Mouse (Mus musculus) left cerebral cortex, postnatal 4 days (tissue): Measurements from ENCODE around the gene Rab25. TPM values are rescaled to one million over a fixed set of nuclear protein-coding genes. Genes with fewer than 3 reads are reported as not detected.
A peak's percentile ranks its signal among the peaks of the same experiment; 100 is the strongest.

ENCODE experiments used
- DNase-seq: peaks from one replicate; pipeline ENCODE4 v3.0.0-alpha.2; 2022
- intact Hi-C: fragments of 180-260 bp; cut with DNase I; formaldehyde crosslinking; loops from one replicate; pipeline ENCODE4 v1.15.1; 2025
- total RNA-seq, 2 experiments: library from RNA; stranded (reverse); gene quantifications; 2 replicates each; pipeline ENCODE4 v1.2.3; 2021

The Rab25 gene
- total RNA-seq, 2 experiments from 2014 or later = 0.83 TPM; not detected in 1

DNA sequence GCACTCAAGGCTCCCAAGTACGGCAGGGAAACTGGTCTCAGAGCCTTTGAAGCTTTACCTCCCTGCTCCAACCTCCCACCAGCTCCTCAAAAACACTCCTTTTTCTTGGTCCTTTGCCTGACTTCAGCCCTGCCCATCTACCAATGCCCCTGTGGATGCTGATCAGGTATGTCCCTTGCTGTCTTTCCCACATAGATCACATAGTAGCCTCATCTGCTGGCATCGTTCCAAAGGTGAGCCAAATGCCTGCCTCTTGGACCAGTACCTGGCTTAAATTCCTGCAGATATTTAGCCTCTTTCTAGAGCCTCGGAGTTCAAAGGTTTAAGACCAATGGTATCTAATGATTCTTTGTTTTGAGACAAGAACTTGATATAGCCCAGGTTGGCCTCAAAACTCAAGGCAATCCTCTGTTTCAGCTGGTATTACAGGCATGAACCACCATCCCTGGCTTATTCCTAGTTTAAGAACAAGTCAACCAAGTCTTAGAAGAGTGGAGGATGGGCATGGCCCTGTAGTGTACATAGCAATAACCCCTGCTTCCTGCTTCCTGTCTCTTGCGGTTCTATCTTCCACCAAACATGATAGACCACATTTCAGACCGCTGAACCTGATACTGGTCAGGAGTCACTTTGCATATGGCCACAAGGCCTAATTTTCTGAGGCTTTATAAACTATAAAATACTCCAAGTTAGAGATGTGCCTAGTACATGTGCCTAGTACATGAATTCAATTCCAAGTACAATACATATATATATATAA, 4.3 kb downstream of the Rab25 start:
- no peak for DNase-seq

DNA sequence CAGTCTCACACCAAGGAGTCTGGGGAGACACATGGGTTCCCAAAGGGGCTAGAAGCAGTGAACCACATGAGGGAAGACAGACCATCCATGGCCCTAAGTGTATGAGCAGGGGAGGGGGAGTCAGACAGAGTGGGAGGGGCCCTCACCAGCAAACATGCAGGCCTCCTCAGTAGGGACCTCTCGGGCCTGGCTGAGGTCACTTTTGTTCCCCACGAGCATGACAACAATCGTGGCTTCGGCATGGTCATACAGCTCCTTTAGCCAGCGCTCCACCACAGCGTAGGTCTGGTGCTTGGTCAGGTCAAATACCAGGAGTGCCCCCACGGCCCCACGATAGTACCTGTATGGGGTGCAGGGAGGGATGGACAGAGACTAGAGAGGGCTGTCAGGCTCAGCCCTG, 4.9 kb downstream of the Rab25 start:
- intact Hi-C loops = no loop called here
- DNase-seq = no peak

More for the DNA sequence above, 4.3 kb downstream of the Rab25 start:
- intact Hi-C loops = no loop called here

DNA sequence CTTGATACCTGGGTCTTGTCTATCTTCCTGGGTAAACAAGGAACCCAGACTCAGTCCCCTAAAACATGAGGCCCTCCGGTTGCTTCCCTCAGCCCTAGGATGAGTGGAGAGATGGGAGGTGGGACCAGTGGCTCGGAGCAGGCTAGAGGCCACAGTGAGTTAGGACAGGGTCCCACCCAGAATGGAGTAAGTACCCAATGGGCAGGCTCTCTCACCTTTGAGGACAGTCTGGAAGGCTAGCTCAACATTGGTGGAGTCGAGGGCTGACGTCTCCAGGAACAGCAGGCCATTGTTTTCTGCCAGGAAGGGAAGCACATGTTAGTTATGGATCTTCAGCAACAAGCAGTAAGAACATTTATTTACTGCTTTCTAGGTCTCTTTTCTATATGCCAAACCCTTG, 5.6 kb downstream of the Rab25 start:
- intact Hi-C loops = no loop called here
- no peak for DNase-seq

DNA sequence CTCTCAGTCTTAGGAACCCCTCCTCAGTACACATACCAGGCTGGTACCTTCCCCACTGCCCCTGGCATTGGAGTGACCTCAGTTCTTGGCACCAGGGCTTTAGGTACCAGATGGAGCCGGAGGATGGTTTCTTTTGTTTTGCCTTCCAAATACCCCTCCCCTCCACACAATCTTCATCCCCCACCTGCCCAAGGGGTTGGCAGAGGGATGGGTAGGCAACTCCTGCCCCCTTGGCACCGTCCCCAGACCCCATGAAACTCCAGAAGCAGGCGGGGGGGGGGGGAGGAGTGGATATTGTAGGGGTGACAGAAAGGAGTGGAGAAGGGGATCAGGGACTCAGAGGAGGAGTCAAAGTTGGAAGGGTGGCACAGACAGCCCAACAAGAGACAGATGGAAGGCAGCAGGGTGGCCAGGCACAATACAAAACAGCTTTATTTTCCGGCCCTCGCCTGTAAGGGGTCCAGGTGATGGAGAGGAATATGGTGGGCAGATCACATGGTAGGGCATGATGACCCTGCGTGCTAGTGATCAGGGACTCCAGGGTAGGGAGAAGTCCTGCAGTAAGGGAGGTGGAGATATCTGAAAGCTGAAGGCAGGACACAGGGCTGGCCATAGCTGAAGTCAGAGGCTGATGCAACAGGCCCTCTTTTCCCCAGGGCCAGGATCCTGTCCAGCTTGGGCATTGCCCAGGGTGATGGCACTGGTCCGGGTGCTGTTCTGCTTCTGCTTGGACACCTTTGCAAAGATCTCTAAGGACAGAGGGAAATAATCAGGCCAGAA, 6.3 kb downstream of the Rab25 start:
- intact Hi-C loops = no loop called here
- peak; percentile 96 for DNase-seq

DNA sequence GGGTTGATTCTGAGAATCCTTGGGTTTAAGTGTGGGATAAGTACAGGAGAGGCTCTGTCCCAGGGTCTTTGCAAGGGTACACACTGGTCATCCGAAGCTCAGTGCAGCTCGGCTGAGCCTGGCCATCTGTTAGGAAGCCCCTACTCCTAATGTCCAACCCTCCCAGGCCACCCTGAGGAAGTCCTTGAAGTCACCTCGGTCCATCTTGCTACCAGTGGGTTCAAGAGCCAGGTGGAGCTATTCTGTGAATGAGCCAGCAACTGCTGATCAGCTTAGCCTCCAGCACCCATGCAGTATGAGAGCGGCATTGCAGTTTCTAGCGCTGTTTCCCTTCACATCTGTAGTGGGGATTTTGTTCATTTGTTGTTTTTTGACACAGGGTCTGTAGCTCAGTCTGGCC, 8.0 kb downstream of the Rab25 start:
- no peak for DNase-seq
- intact Hi-C loops = no loop called here

DNA sequence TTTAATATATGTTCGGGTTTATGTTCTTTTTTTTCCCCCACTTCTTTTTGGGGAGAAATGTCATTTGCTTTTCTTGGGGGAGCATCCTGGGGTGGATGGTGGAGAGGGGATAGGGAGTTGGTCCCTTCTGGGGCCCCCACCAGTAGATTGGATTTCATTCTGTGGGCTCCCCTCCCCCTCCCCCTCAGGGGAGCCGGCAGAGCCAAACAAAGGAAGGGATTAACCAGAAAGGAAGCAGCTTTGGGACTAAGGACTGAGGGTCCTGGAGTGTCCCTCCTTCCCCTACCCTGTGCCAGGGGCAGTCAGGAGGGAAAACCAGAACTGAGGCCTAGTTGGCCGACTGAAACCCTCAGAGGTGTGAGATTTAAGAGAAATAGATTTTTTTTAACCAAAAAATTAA, 8.7 kb downstream of the Rab25 start:
- intact Hi-C loops = no loop called here
- DNase-seq = peak; percentile 70

DNA sequence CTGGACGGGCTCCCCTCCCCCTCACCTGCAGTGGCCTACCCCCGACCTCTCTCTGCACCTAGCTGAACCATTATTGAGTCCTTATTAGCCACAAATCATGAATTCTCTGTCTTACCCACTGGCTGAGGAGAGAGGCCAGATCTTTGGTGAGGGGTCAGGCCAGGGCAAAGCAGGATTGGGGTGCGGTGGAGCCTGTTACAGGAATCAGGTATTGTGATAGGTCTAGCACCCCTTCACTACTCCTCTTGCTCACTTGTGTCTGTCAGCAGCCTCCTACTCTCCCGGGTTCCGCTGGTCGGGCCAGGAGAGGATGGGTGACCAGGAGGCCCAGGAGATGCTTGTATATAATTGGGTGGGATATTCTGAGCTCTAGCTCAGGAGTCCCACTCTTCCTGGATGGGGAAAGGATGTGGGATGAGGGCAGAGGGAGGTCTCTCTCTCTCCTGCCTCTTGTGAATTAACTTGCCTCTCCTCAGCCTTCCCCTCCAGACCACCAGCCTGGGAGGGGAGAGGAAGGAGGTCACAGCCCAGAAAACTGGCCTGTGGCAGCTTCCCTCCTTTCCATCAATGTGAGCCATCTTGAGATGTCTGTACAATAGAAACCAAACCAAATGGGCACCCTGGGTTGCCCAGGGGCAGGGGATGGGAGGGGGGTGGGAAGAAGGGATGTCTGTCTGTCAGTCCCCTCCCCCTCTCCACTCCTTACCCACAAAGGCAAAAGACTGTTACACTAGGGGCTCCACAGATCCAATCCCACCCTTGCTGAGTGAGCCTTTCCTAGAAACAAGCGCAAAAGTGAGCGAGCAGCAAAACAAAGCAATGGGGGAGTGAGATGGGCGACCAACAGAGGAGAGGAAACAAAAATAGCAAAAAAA, 9.6 kb downstream of the Rab25 start:
- no peak for DNase-seq
- intact Hi-C loops = no loop called here

DNA sequence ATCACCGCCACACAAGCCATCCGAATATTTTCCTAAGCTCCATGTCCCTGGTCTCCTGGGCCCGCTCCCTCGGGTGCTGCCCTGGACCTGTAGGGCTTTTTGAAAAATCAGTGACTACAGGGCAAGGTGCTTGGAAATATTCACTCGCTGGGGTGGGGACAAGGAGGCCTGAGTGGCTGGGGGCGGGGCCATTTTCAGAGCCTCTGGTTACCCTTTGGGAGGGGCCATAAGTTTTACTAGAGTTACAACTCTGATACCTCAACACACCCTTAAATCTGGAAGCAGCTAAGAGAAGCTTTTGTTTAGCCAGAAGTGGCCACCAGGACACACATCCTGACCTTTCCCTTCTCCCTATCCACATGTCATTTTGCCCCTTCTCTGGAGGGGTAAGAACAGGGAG, 11.0 kb downstream of the Rab25 start:
- DNase-seq = no peak
- intact Hi-C loops = no loop called here

DNA sequence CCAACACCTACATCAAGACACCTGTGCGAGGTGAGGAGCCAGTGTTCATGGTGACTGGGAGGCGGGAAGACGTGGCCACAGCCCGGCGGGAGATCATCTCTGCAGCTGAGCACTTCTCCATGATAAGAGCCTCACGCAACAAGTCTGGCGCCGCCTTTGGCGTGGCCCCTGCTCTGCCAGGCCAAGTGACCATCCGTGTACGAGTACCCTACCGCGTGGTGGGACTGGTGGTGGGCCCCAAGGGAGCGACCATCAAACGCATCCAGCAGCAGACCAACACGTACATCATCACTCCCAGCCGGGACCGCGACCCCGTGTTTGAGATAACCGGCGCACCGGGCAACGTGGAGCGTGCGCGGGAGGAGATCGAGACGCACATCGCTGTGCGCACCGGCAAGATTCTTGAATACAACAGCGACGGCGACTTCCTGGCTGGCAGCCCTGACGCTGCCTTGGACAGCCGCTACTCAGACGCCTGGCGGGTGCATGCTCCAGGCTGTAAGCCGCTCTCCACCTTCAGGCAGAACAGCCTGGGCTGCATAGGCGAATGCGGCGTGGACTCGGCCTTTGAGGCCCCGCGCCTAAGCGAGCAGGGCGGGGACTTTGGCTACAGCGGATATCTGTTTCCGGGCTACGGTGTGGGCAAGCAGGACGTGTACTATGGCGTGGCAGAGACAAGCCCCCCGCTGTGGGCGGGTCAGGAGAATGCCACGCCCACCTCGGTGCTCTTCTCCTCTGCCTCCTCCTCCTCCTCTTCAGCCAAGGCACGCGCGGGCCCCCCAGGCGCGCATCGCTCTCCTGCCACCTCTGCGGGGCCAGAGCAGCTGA, 11.8 kb downstream of the Rab25 start:
- peak; percentile 68 for DNase-seq
- intact Hi-C loops = no loop called here

DNA sequence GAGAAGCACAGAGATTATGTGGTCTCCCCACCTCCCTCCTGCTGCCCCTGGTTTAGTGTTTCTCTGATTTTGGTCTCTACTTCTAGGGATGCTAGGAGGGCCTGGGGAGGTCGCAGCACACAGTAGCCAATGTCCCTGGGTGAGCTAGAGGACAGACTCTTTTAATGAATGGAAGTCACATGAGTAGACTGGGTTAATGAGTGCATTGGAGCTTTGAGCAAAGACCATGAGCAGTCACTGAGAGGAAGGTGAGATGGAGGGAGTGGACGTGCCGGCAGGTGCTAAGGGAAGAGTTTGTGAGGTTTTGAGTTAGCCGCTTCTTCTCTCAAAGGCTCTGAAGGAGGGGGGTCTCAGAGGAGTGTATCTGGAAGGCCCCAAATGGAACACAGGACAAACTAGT, 12.6 kb downstream of the Rab25 start:
- intact Hi-C loops = no loop called here

DNA sequence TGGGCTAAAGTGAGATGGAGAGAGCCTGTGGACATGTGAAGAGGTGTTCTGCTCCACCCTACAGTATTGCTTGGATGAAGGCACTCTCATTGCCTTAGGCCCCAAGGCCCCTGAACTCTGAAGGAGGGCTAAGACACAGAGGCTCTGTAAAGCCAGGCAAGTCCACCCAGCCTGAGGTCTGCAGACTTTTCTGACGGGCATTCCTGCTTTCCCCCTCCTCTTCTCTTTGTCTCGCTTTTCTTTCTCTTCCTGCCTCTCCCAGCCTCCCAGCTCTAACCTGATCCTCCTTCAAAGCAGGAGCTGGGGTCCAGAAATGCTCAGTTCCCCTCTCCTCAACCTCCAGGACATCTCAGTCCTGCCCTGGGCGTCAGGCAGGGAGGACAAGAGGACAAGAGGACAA, 13.1 kb downstream of the Rab25 start:
- no peak for DNase-seq
- intact Hi-C loops = no loop called here

More for the DNA sequence above, 12.6 kb downstream of the Rab25 start:
- DNase-seq = no peak

DNA sequence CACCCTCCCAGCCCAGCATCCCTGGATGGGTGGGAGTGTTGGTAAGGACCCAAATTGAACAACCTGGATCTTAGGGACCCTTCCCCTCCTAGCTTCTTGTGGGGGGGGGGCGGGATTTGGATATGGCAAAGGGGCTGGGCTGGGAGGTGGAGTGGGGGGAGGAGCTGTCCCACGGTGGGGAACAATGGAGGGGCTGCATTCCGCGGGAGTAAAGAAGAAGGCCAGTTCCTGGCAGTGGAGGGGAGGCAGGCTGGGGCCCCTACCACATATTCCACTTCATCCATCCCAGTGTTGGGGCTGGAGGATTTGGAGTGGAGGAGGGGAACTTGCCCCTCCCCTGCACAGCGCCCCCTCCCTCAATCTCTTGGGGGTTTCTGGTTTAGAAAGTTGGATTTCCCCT, 14.4 kb downstream of the Rab25 start:
- no peak for DNase-seq
- intact Hi-C loops = no loop called here

DNA sequence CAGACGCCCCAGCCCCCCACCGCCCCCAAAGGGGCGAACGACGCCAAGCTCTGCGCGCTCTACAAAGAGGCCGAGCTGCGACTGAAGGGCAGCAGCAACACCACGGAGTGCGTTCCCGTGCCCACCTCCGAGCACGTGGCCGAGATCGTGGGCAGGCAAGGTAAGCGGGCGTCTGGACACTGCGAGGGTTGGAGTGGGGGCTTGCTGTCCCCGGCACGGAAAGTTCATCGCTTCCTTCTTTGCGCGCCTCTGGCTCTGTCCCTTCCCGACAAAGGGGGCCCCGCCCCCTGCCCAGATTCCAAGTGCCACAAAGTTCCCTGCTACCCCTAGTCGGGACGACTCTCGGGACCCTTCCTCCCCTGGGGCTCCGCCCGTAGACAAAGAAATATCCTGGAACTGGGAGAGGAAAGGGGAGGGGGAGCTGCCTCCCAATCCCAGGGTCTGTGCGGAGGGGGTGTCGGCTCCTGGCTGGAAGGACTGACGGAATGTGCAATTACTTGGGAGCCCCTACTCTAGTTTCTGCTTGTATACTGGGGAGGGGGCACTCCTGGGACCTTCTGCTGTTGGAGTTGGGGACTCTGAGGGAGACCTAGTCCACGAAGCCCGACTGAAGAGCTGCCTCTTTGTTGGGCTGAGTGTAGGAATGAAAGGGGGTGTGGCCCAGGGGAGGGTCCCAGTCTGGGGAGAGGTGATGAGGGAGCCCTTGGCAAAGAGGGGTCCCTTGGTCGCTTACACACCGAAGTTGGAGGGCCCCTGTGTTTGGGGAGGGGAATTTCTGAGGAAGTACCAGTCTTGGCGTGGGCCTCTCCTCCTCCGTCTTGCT, 15.2 kb downstream of the Rab25 start:
- peak; percentile 59 for DNase-seq
- intact Hi-C loops = no loop called here

DNA sequence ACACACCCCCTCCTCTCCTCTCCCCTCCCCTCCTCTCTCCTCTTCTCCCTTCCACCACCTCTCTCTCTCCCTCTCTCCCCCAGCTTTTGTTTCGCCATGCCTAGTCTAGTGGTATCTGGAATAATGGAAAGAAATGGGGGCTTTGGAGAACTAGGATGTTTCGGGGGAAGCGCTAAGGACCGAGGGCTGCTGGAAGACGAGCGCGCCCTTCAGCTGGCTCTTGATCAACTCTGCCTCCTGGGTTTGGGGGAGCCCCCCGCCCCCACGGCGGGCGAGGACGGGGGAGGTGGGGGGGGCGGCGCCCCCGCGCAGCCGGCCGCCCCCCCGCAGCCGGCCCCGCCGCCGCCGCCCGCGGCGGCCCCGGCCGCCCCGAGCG, 15.8 kb downstream of the Rab25 start, which contains the start of gene Mex3a:
Gene Mex3a (plus strand): TSS at position 97 of the 376 bp plus-strand sequence.
- intact Hi-C loops = no loop called here
- DNase-seq = peak; percentile 33

DNA sequence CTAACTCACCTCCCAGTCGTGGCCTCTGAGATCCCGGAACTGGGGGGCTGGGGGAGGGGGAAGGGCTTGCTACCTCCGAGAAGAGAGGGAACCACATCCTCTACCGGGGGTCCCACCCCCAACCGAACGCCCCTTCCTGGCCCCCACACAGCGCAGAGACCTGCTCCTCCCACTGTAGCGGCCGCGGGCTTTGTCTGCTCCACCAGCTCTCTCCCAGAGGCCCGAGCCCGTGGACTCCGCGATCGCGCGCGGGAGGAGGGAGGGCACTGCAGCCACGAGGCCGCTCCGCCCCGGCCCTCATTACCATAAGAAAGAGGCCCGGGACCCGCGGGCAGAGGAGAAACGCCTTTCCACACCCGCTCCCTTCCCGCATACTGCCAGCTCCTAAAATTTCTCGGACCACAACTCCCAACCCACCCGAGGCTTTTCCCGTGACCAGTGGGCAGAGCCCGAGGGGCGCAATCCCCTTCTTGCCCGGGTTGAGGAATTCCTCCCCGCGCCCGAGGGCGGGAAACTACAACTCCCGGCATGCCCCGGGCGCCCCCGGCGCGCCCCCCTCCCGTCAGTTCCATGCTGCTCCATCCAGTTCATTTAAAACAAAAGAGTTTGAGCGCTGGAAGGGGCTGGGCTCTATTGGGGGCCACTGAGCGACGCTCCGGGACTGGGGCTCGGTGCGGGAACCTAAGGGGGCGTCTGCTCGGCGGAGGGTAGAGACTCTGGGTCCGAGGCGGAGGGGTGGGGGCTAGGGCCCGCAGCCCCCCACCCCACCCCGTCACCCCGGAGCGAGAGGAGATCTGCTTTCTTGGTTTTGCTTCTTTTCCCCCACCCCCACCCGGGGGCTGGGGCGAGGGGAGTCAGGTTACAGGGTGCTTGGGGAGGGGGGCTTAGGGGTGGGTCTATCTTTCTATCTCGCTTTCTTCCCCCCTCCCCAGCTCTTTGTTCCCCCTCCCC, 16.5 kb downstream of the Rab25 start:
- peak; percentile 95 for DNase-seq
- intact Hi-C loops = no loop called here

DNA sequence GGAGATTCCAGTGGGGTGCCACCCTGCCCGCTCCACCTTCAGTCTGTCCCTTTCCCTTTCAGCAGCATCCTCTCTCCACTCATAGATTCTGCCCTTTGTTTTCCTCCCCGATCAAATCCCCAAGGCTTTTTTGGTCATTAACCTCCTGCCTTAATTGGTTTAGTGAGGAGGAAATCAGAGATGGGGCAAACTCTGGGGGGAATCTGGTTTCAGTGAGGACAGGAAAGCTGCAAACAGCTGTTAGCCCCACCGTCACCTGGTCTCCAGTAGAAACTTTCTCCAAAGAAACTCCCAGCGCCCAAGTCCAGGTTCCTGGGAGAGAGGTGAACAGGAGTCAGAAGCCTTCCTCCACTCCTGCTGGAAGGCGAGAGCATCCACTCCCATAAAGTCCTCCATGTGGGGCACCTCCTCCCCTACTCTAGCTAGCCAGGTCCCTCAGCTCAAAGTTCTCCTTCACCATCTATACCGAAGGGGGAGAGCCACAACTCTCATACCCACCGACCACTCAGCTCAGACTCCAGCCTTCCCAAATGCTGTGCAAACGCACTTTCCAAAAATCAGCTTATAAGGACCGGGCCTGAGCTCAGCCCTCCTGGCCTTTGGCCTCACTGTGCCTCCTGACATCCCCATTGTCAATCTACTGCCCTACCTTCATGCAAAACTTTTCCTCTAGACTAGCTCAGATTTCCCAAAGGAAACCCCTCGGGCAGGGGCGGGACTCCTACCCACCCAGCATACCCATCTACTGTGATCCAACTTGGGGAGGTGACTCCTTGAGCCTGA, 17.8 kb downstream of the Rab25 start:
- intact Hi-C loops = no loop called here
- no peak for DNase-seq

DNA sequence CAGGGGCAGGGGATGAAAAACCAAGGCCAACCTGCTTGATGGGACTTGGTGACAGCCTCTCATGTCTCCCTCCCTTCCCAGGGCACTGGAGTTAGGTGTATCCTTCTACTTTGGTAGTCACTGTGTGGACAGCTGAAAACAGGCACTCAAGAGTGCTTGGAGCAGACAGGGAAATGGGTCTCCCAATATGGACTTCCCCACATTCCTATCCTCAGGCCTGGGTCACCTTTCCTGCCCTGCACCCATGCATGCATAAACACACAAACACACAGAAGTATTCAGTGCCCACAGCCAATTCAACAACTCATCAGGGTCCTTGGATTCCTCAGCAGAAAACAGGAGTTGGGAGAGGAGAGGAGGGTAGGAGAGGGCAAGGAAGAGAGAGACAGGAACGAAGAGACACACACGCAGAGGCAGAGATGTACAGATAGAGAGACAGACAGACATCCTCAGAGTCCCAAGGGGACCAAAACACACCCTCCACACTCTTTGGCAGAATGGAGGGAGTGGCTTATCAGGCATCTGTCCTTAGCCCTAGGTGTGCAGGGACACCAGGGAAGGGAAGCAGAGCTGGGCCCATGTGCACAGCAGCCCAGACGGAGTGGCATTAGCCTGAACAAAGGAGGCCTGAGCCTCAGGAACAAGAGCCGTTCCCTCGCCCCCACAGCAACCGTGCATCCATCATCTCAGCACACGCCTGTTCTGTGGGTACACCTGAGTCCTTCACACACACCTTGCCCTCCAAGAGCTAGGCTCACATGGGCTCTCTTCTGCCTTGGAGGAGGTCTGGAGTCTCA, 18.7 kb downstream of the Rab25 start:
- intact Hi-C loops = loop anchor here (10.0 kb wide), 1 partner anchor 115 kb away; the partner anchor contains the start of gene Pmf1
- DNase-seq = no peak
